ENCODE assay signal across 8 mouse cellular contexts in genomic region chr4:32799966-32800576, GRCm38 (mm10). TPM values are rescaled to one million over a fixed set of nuclear protein-coding genes. Genes with fewer than 3 reads are reported as not detected.
DNase-seq lines count a peak whose midpoint lies in the region; ATAC-seq and TF ChIP-seq lines count a peak whose summit lies in the region.

TSS of gene Lyrm2 (plus strand) at chr4:32800253.

- DNase-seq in brain, adult 2 months (ENCODE audit: low read depth, low spot score): peak; percentile 94
- peak; percentile 91 for DNase-seq in kidney, postnatal 0 days (ENCODE audit: low spot score)
- DNase-seq in liver, embryonic 11.5 days (ENCODE audit: low spot score): peak; percentile 87
- peak; percentile 85 for DNase-seq in naive thymus-derived CD4-positive, alpha-beta T cell, adult 2 months (ENCODE audit: low read depth)

- peak; percentile 97 for ATAC-seq in erythroblast, adult 5-6 weeks (replicated peaks; ENCODE audit: low FRiP score, poor library complexity, severe bottlenecking)
- peak; percentile 86 for ATAC-seq in heart, embryonic 11.5 days (replicated peaks; ENCODE audit: insufficient number of reproducible peaks, low FRiP score, low TSS enrichment)
- peak; percentile 91 for ATAC-seq in kidney, postnatal 0 days (replicated peaks; ENCODE audit: low FRiP score, low read depth)
- peak; percentile 88 for ATAC-seq in liver, embryonic 11.5 days (replicated peaks; ENCODE audit: low FRiP score)
- ATAC-seq in stomach, embryonic 14.5 days (ENCODE audit: insufficient number of reproducible peaks, insufficient read depth, low FRiP score, low read depth): peak; percentile 90

- no peaks in the 10 kb centered on the region for H3K27me3 ChIP-seq in C2C12 (ENCODE audit: control insufficient read depth, insufficient read depth, insufficient read length)
- H3K27me3 ChIP-seq in heart, embryonic 11.5 days (ENCODE audit: control insufficient read depth, insufficient read depth, low read length): no peaks in the 10 kb centered on the region
- no peaks in the 10 kb centered on the region for H3K27me3 ChIP-seq in kidney, postnatal 0 days (ENCODE audit: insufficient read depth, low read length)
- H3K27me3 ChIP-seq in liver, embryonic 11.5 days (replicated peaks; ENCODE audit: control insufficient read depth, insufficient read depth, low read length): no peaks in the 10 kb centered on the region
- no peaks in the 10 kb centered on the region for H3K27me3 ChIP-seq in stomach, embryonic 14.5 days (ENCODE audit: control insufficient read depth, insufficient read depth, low read length)

- peaks cover 5% of the 10 kb centered on the region; the same call in 1 of the 2 replicates for H3K4me1 ChIP-seq in heart, embryonic 11.5 days (ENCODE audit: control insufficient read depth, insufficient read depth, low read length)
- H3K4me1 ChIP-seq in kidney, postnatal 0 days (replicated peaks; ENCODE audit: insufficient read depth, low read length): 0 out of 2 replicates have a peak, but pooled peaks cover 4% of the 10 kb centered on the region
- no peaks in the 10 kb centered on the region; the same call in 1 of the 2 replicates for H3K4me1 ChIP-seq in liver, embryonic 11.5 days (replicated peaks; ENCODE audit: control insufficient read depth, insufficient read depth, low read length)
- peaks cover 5% of the 10 kb centered on the region; the same call in 1 of the 2 replicates for H3K4me1 ChIP-seq in stomach, embryonic 14.5 days (ENCODE audit: control insufficient read depth, insufficient read depth, low read length)

- peak within 1 kb of the TSS; percentile 96 for H3K9ac ChIP-seq in heart, embryonic 11.5 days (ENCODE audit: low read depth, low read length)
- peak within 1 kb of the TSS; percentile 87 for H3K9ac ChIP-seq in kidney, postnatal 0 days (ENCODE audit: low read depth, low read length)
- H3K9ac ChIP-seq in liver, embryonic 11.5 days (ENCODE audit: low read depth, low read length): peak within 1 kb of the TSS; percentile 93
- H3K9ac ChIP-seq in stomach, embryonic 14.5 days (replicated peaks; ENCODE audit: low read depth, low read length): peak within 1 kb of the TSS; percentile 64

- peak within 1 kb of the TSS; percentile 67 for H3K4me2 ChIP-seq in heart, embryonic 11.5 days
- H3K4me2 ChIP-seq in kidney, postnatal 0 days (ENCODE audit: low read length): peak within 1 kb of the TSS; percentile 71
- peak within 1 kb of the TSS; percentile 67 for H3K4me2 ChIP-seq in liver, embryonic 11.5 days
- H3K4me2 ChIP-seq in stomach, embryonic 14.5 days (replicated peaks; ENCODE audit: low read depth, low read length): peak within 1 kb of the TSS; percentile 66

- peak within 1 kb of the TSS; percentile 82 for H3ac ChIP-seq in C2C12 (ENCODE audit: control insufficient read depth, insufficient read length, low read depth)

- peak within 1 kb of the TSS; percentile 44 for H3K4me3 ChIP-seq in C2C12 (ENCODE audit: insufficient read depth, poor library complexity, severe bottlenecking)
- H3K4me3 ChIP-seq in heart, embryonic 11.5 days (ENCODE audit: low read depth, low read length): peak within 1 kb of the TSS; percentile 75
- peak within 1 kb of the TSS; percentile 84 for H3K4me3 ChIP-seq in kidney, postnatal 0 days (replicated peaks; ENCODE audit: low read depth, low read length)
- H3K4me3 ChIP-seq in liver, embryonic 11.5 days (ENCODE audit: low read depth, low read length): peak within 1 kb of the TSS; percentile 78
- peak within 1 kb of the TSS; percentile 61 for H3K4me3 ChIP-seq in stomach, embryonic 14.5 days (ENCODE audit: low read depth, low read length)

- H3K36me3 ChIP-seq in C2C12 (ENCODE audit: control insufficient read depth, insufficient read depth): no peaks in the 10 kb centered on the region
- no peaks in the 10 kb centered on the region for H3K36me3 ChIP-seq in heart, embryonic 11.5 days (ENCODE audit: control insufficient read depth, insufficient read depth, low read length)
- no peaks in the 10 kb centered on the region for H3K36me3 ChIP-seq in kidney, postnatal 0 days (ENCODE audit: insufficient read depth, low read length)
- no peaks in the 10 kb centered on the region for H3K36me3 ChIP-seq in liver, embryonic 11.5 days (ENCODE audit: control insufficient read depth, insufficient read depth, low read length)
- H3K36me3 ChIP-seq in stomach, embryonic 14.5 days (ENCODE audit: control insufficient read depth, insufficient read depth, low read length): no peaks in the 10 kb centered on the region

- H3K9me3 ChIP-seq in heart, embryonic 11.5 days (replicated peaks; ENCODE audit: control insufficient read depth, low read length): no peaks in the 10 kb centered on the region
- H3K9me3 ChIP-seq in kidney, postnatal 0 days (replicated peaks; ENCODE audit: low read length): no peaks in the 10 kb centered on the region
- no peaks in the 10 kb centered on the region for H3K9me3 ChIP-seq in liver, embryonic 11.5 days (ENCODE audit: control insufficient read depth, low read length)
- H3K9me3 ChIP-seq in stomach, embryonic 14.5 days (ENCODE audit: control insufficient read depth, low read depth, low read length): no peaks in the 10 kb centered on the region

- H3K79me3 ChIP-seq in C2C12 (ENCODE audit: low read depth): peaks cover 2% of the 10 kb centered on the region

- peak within 1 kb of the TSS; percentile 98 for H3K27ac ChIP-seq in heart, embryonic 11.5 days (ENCODE audit: low read depth, low read length)
- peak within 1 kb of the TSS; percentile 99 for H3K27ac ChIP-seq in kidney, postnatal 0 days
- H3K27ac ChIP-seq in liver, embryonic 11.5 days (ENCODE audit: low read depth, low read length): peak within 1 kb of the TSS; percentile 99
- H3K27ac ChIP-seq in stomach, embryonic 14.5 days (ENCODE audit: low read length): peak within 1 kb of the TSS; percentile 97

- 1% methylated on average over 53 of the region's 53 CpGs for WGBS in heart, embryonic 11.5 days (ENCODE audit: insufficient replicate concordance)
- WGBS in kidney, postnatal 0 days: 1% methylated on average over 48 of the region's 53 CpGs
- WGBS in liver, embryonic 11.5 days: under 1% methylated on average over 53 of the region's 53 CpGs
- WGBS in stomach, embryonic 14.5 days: under 1% methylated on average over 53 of the region's 53 CpGs

- no peaks in the 10 kb centered on the region for H3K79me2 ChIP-seq in C2C12 (ENCODE audit: control insufficient read depth, insufficient read depth)

- no peak for TF ChIP-seq CTCF in C2C12 (IDR thresholded peaks at IDR 0.05; ENCODE audit: control insufficient read depth, insufficient read depth, insufficient read length)
- no peak for TF ChIP-seq CTCF in kidney, postnatal 0 days (IDR thresholded peaks at IDR 0.05; ENCODE audit: low read depth)

TF ChIP-seq in C2C12, 6 proteins besides CTCF, POLR2A, EP300 and RAD21:
- no peak for TF ChIP-seq MYOD1 (IDR thresholded peaks at IDR 0.05; ENCODE audit: control insufficient read depth, insufficient read length, low read depth)
- TF ChIP-seq MAX (IDR thresholded peaks at IDR 0.05): no peak
TF ChIP-seq in C2C12: peak in this region for 0.

RNA-seq across cellular contexts. Expression of gene Lyrm2, which starts in this region (rescaled TPM):
- polyA plus RNA-seq in C2C12 (2012; fragmentation: generic; extraction: Trizol): 27.0 TPM
- total RNA-seq in erythroblast, adult 5-6 weeks (2015; ENCODE audit: low replicate concordance): 9.0 and 11.1 TPM in 2 replicates
- total RNA-seq in erythroblast, adult 5-6 weeks (2017; ENCODE audit: low replicate concordance): 6.6 and 8.4 TPM in 2 replicates
- 122 and 132 TPM in 2 replicates for polyA plus RNA-seq in heart, embryonic 11.5 days (2014; fragmentation: Nextera tagmentation; extraction: Ambion mirVana)
- polyA plus RNA-seq in kidney, postnatal 0 days (2015; fragmentation: Nextera tagmentation; extraction: Ambion mirVana): 132 and 143 TPM in 2 replicates
- 56.7 and 68.0 TPM in 2 replicates for polyA plus RNA-seq in liver, embryonic 11.5 days (2014; fragmentation: Nextera tagmentation; extraction: Ambion mirVana)
- 107 and 110 TPM in 2 replicates for polyA plus RNA-seq in stomach, embryonic 14.5 days (2014; fragmentation: Nextera tagmentation; extraction: Ambion mirVana)

Comparison
In these comparisons a context has a peak if more than half of its experiments do, and no peak if none do; other contexts are left out.
1. Peak in every context shown above with its lines: DNase-seq, ATAC-seq, H3K4me3 ChIP-seq and H3K27ac ChIP-seq.